Mouse (Mus musculus) kidney, postnatal 25 days (tissue): Measurements from ENCODE around the gene Gm28490.
"Not testable (repeated sequence)": the region's sequence is repeated elsewhere in the genome, so short reads cannot be mapped to it uniquely, and the experiment has no call there.

Experiments
- DNase-seq, 2 experiments: peaks; one replicate each; pipeline ENCODE4 v3.0.0; 2021; ENCODE audit warnings: mixed read lengths in 2 of 2

Gene Gm28490

DNA sequence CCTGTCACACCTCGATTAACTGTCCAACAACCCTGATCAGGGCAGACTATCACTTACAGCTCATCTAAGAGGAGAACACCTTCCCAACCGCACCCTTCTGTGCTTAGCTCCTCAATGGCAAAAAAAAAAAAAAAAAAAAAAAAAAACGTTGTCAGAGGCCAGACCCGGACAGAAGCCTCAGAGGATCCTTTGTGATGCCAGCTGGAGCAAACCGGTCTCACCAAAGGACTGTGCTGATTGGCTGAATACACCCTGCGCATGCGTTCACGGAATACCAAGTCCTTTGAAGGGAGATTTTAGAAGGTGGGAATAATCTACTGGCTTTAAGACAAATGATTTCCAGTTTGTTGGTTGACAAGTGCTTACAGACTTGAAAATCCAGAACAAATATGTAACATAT is at the start of gene Gm28490:
Gene Gm28490 (minus strand): TSS at position 101 of the 400 bp plus-strand sequence.
- DNase-seq, result not testable (repeated sequence)
